Mouse (Mus musculus) brown adipose tissue, adult 24 weeks (tissue): ENCODE measurements around the gene Slc15a3. TPM values are rescaled to one million over a fixed set of nuclear protein-coding genes. Genes with fewer than 3 reads are reported as not detected.
A peak's percentile ranks its signal among the peaks of the same experiment; 100 is the strongest.

Experiments used
- H3K27ac ChIP-seq: fragments of 200-500 bp; replicated peaks from 2 replicates; pipeline ENCODE4 v1.5.1; 2012; ENCODE audit warnings: low read depth, mild to moderate bottlenecking, low read length
- H3K4me1 ChIP-seq: fragments of 200-500 bp; 2 replicates; pipeline ENCODE4 v1.6.1; 2012; ENCODE audit warnings: low read length, mixed read lengths; ENCODE audit not compliant: control insufficient read depth, insufficient read depth, insufficient read length
- H3K4me3 ChIP-seq: fragments of 200-500 bp; 2 replicates; pipeline ENCODE4 v1.5.1; 2012; ENCODE audit warnings: low read depth, mild to moderate bottlenecking, low read length, moderate library complexity; ENCODE audit not compliant: insufficient read depth
- polyA plus RNA-seq: library from polyadenylated mRNA; stranded (reverse); fragments of >200 nt; gene quantifications from 2 replicates; pipeline ENCODE4 v1.2.4, GENCODE M21; 2012; ENCODE audit not compliant: missing spikeins, insufficient read depth, insufficient read length

The Slc15a3 gene
- polyA plus RNA-seq, 1 experiment = 2.1 TPM

DNA sequence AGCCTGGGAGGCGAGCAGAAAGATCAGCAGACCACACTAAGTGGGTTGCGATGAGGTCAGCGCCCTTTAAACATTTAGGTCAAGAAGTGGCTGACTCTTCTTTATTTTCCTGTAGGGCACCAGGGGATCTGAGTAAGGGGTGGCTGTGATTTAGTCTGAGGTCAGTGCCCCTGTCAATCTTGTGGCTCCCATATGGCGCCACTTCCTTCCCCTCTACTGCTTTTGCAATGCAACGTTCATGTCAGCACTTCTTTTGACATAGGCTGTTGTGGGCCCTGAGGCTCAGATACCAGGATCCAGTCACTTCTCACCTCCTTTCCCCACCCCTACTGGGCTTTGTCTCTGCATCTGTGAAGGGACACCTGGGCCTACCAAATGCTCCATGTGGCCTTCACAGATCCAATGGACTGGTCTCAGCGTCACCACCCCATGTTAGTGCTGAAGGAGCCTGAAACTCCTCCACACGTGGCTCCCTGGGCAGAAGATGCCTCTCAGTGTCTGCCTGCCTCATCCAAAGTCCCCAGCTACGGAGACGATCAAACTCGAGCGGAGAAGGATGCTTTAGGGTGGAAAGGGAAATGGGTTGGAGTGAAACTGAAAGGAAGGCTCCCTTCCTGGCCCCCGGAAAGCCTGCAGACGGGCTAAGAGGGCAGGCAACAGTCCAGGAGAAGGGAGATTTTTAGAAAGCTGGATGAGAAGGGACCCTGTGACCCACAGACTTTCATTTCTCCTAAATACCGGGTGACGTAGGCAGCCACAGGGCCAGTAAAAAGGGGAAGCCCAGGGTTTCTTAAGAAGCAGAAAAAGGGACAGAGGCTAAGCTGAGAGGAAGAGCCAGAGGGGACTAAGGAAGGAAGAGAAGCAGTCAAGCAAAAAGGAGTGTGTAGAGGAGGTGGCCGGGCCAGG, 2.4 kb downstream of the Slc15a3 start:
- H3K4me1 ChIP-seq = peaks cover 6% of the 10 kb centered on the region
- peak overlapping the region; percentile 83 for H3K27ac ChIP-seq
- peak overlapping the region; percentile 50 for H3K4me3 ChIP-seq

DNA sequence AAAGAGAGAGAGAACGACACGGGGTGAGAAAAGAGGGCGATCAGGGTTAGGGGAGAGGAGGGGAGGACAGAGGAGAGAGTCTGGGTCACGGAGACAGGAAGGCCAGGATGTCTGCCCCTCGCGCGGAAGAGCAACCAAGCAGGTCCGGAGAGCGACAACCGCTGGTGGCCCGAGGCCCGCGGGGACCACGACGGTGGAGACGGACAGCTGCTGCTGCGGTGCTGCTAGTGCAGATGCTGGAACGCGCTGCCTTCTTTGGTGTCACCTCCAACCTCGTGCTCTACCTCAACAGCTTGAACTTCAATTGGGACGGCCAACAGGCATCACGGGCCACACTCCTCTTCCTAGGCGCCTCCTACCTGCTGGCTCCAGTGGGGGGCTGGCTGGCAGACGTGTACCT, 3.4 kb downstream of the Slc15a3 start:
- H3K4me1 ChIP-seq = peaks cover 6% of the 10 kb centered on the region
- peak overlapping the region; percentile 50 for H3K4me3 ChIP-seq
- H3K27ac ChIP-seq = peak overlapping the region; percentile 45

- H3K27ac ChIP-seq = no peak overlapping the region
- peaks cover 6% of the 10 kb centered on the region for H3K4me1 ChIP-seq
- no peak overlapping the region for H3K4me3 ChIP-seq
These were observed 4.7 kb downstream of the Slc15a3 start for GRCm38 (mm10) chr19:10844206-10844605.

DNA sequence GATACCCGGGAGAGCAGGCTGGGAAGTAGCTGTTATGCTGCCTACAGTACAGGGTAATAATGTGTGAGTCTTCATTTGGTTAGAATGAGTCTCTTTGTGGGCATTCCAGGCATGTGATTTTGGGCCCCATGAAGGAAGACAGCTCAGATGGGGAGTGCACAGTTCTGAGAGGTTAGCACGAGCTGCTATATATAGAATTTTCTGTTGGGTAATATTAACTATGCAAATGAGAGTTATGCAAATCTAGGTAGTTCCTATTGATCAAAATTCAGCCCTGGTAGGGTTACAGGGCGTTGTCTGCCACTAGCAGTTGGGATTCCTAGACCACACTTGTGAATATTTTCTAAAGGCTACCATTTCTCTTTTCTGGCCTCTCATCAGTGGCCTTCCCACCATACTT, 5.9 kb downstream of the Slc15a3 start:
- Histone ChIP-seq H3K4me1 (peaks cover 6% of the 10 kb centered on the region), H3K27ac (no peak overlapping the region), H3K4me3 (no peak overlapping the region)

- H3K4me1 ChIP-seq = peaks cover 6% of the 10 kb centered on the region
- no peak overlapping the region for H3K27ac ChIP-seq
- no peak overlapping the region for H3K4me3 ChIP-seq
These were observed 6.6 kb downstream of the Slc15a3 start for GRCm38 (mm10) chr19:10846150-10846549.

DNA sequence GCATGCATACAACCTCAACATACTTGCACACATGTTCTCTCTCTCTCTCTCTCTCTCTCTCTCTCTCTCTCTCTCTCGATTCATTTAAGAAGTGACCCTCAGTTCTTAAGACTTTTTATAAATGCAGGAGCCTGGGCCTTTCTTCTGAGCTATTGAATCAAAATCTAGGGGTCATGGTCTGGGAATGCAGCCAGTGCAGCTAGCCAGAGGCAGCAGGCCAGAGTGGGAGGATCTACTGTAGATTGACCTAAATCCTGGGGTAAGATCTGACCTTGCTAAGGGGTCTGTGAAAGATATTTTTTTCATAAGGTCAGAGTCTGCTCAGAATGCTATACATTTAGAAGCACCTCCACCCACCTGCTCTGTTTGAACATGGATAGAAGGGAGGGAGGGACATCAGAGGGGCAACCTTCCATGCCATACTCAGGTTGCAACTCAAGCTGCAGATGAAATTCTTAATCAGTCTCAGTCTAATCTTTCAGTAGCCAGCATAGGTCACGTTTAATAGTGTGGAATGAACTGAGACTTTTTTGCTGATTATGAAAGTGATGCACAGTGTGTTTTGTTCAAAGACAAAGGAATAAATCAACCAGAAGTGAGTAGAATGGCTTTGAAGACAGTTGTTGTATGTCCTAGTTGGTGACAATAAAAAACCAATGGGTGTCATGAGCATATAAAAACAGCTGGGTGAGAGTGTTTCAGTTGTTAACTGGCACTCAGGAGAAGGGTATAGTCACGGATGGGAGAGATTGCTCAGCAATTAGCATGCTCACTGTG, 8.0 kb downstream of the Slc15a3 start:
- Histone ChIP-seq H3K27ac (no peak overlapping the region), H3K4me1 (peaks cover 4% of the 10 kb centered on the region; the same call in 1 of the 2 replicates), H3K4me3 (no peak overlapping the region)

DNA sequence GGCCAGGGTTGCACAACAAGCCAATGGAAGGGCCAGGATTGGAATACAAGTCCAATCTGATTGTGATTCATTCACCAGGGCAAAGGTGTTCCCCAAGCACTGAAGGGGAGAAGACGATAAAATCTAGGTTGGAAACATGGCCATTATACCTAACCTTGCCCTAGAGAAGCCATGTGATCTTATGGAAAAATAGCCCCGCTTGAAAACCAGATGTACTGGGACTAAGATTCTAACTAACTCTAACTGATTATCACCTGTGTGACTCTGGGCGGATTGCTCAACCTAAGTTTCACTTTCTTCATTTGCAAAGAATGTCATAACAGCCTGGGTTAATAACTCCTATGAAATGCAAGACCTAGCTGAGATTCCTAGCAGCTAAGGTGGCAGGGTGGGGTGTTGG, 15.9 kb downstream of the Slc15a3 start:
- Histone ChIP-seq H3K27ac (no peak overlapping the region), H3K4me1 (no peaks in the 10 kb centered on the region), H3K4me3 (no peak overlapping the region)

GRCm38 (mm10) chr19:10856520-10856919, 17.0 kb downstream of the Slc15a3 start:
- Histone ChIP-seq H3K27ac (no peak overlapping the region), H3K4me3 (no peak overlapping the region), H3K4me1 (no peaks in the 10 kb centered on the region)

DNA sequence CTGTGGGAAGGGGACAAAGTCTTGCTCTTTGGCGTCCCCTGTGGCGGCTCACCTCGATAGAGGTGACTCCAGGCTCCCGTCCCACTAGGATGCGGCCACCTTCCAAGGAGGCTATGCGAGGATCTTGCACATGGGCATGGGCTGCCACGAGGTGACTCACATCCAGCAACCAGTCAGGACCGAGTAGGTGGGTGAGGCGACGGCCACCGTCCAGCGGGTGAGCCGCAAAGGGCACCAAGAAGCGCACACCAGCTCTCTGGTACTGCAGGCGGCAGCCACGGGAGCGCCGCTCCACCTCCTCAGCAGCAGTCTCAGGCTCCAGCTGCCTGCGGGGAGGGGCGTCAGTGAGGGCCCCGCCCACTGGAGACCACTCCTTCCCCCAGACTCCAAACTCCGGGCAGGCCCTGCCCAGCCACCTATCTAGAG, 20.6 kb downstream of the Slc15a3 start:
- Histone ChIP-seq H3K27ac (no peak overlapping the region), H3K4me1 (no peaks in the 10 kb centered on the region), H3K4me3 (no peak overlapping the region)

GRCm38 (mm10) chr19:10866351-10866750, 26.8 kb downstream of the Slc15a3 start:
- Histone ChIP-seq H3K4me3 (no peak overlapping the region), H3K27ac (no peak overlapping the region), H3K4me1 (peaks cover 4% of the 10 kb centered on the region; the same call in 1 of the 2 replicates)

DNA sequence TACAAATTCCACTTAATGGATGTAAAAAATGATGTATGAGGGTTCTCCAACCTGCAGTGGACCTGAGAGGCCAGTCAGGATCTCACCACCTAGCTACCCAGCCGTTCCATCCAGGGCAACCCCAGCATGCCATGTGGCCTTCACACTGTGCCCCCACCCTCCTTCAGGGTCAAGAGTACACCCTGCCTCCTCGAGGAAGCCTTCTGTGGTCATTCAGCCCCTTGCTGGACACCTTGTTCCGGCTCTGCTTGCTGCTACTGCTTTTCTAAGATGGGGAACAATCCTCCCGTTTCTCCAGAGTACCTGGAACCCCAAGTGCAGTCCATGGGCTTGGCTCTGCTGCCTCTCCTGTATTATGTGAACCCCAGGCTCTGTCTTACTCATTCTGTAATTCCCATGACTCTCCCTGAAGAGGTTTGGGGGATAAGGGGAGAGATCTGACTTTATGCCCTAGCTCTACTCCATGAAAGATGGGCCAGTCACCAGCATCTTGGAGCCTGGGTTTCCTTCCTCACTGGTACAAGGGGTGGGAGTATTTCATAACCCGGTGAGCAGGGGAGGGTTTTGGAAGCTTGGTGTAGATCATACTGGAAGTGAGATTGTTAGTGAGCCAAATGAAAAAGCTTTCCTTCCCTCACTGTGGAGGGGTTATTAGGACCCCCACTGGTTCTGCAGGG, 28.6 kb downstream of the Slc15a3 start:
- Histone ChIP-seq H3K4me3 (peak overlapping the region; percentile 76), H3K27ac (no peak overlapping the region)

GRCm38 (mm10) chr19:10868623-10869141, 29.2 kb downstream of the Slc15a3 start:
- peak overlapping the region; percentile 76 for H3K4me3 ChIP-seq
- no peak overlapping the region for H3K27ac ChIP-seq
- H3K4me1 ChIP-seq = peaks cover 4% of the 10 kb centered on the region; the same call in 1 of the 2 replicates

More for the DNA sequence above, 28.6 kb downstream of the Slc15a3 start:
- H3K4me1 ChIP-seq = peaks cover 4% of the 10 kb centered on the region; the same call in 1 of the 2 replicates

DNA sequence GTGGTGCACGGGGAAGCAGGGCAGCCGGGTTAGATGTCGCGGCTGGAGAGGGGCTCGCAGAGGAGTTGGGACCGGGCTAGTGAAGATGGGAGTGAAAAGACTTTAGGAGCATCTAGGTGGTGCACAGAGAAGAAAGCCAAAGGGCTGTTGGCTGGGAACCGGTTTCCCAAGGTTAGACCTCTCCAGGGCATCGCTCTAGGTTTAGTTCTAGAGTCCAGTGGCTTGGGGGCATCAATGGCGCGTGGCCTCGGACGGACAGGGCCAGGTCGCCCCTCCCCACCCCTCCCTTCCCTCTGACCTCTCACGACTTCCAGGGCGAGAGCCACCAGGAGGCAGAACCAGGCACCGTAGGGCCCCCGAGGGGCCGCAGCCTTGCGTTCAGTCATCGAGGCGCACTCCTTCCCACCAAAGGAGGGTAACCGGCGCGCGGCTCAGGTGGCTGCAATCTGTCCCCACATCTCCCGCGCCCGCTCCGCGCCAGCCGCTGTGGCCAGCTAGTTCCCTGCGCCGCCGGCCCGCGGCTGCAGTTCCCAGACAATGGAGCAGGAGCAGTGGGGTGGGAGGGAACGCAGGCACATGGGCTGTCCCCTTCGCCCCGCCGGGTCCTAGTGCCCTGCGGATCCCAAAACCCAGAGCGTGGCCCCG, 29.8 kb downstream of the Slc15a3 start:
- no peak overlapping the region for H3K27ac ChIP-seq
- H3K4me1 ChIP-seq = peaks cover 4% of the 10 kb centered on the region; the same call in 1 of the 2 replicates
- peak overlapping the region; percentile 76 for H3K4me3 ChIP-seq

DNA sequence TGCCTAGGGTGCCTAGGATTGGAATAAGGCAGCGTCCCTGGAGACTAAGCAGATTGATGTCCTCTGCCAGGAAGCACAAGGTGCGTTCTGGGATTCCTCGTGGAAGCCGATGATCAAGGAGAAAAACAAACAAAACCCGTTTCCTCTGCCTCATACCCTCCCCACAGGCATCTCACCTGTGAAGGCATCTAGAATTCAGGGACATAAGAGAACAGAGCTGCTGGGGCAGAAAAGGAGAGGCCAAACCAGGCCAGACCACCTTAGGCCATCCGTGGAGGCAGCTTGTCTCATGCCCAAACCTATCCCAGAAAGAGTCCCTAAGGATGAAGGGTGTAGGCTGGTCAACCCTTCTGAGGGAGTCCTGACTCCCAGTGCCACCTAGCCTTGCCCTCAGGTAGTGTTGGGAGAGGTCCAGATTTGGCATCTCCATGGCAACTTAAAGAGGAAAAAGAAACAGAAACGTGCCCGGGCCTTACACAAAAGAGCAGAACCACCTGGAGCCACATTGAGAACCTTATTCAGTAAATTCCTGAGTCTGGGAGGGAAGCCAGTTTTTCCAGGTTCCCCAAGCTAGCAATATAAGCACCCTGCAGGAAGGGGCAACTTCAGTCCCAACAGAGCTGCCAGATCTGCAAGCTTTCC, 30.5 kb downstream of the Slc15a3 start, which contains the start of gene Tmem132a:
Gene Tmem132a (minus strand): TSS at position 55 of the 642 bp plus-strand sequence.
- H3K27ac ChIP-seq = no peak within 1 kb of the TSS
- H3K4me3 ChIP-seq = peak within 1 kb of the TSS; percentile 76
- peaks cover 4% of the 10 kb centered on the region; the same call in 1 of the 2 replicates for H3K4me1 ChIP-seq
